Mouse (Mus musculus) Muller cell, postnatal 12 days (primary cell): Measurements from ENCODE around the gene Gm14525.
"Not testable (repeated sequence)": the region's sequence is repeated elsewhere in the genome, so short reads cannot be mapped to it uniquely, and the experiment has no call there.

Experiments
- DNase-seq: peaks from one replicate; pipeline ENCODE4 v3.0.0-alpha.2; 2015; ENCODE audit errors: inconsistent ontology term

Gene Gm14525

DNA sequence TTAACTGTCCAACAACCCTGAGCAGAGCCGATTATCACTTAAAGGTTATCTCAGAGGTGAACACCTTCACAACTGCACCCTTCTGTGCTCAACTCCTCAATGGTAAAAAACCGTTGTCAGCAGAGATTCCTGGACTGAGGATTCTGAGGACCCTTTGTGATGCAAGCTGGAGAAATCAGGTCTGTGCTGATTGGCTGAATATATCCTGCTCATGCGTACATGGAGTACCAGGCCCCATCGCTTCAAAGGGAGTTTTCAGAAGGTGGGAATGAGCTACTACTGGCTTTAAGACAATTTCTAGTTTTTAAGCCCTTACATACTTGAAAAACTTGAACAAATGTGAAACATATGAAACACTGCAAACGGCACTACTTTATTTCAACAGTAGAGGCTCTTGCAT lies at the start of gene Gm14525:
Gene Gm14525 (minus strand): TSS at position 101 of the 400 bp plus-strand sequence.
- not testable (repeated sequence) for DNase-seq
